Mouse (Mus musculus) liver, embryonic 14.5 days (tissue): ENCODE results near the gene Snx1. TPM values are rescaled to one million over a fixed set of nuclear protein-coding genes. Genes with fewer than 3 reads are reported as not detected.

Experiments
- ATAC-seq: fragments of 200-750 bp; cut with Nextera tagmentation; 2 replicates; pipeline ENCODE4 v1.8.0; 2017; ENCODE audit warnings: moderate number of reproducible peaks, mild to moderate bottlenecking, moderate library complexity; ENCODE audit not compliant: insufficient read depth
- DNase-seq, 3 experiments: peaks; one replicate each; pipeline ENCODE4 v3.0.0-alpha.2; 2012 to 2013; ENCODE audit warnings: low read depth in 3 of 3, low spot score in 3 of 3
- H3K27ac ChIP-seq: fragments of 300-500 bp; sonication (generic); 2 replicates; pipeline ENCODE4 v1.5.1; 2014; ENCODE audit warnings: moderate library complexity, mild to moderate bottlenecking, control low read depth, inconsistent platforms
- H3K27me3 ChIP-seq: fragments of 300-500 bp; sonication (generic); 2 replicates; pipeline ENCODE4 v1.6.1; 2014; ENCODE audit warnings: mild to moderate bottlenecking, low read length, moderate library complexity; ENCODE audit not compliant: control insufficient read depth, insufficient read depth
- H3K36me3 ChIP-seq: fragments of 300-500 bp; sonication (generic); replicated peaks from 2 replicates; pipeline ENCODE4 v1.6.1; 2014; ENCODE audit warnings: low read depth; ENCODE audit not compliant: control insufficient read depth, insufficient read depth
- H3K4me1 ChIP-seq, 2 experiments: fragments of 200-500 bp in 1 of 2; fragments of 300-500 bp in 1 of 2; sonication (generic) in 1 of 2; replicated peaks; 2 replicates each; pipeline ENCODE4 v1.6.1; 2012 to 2014; ENCODE audit warnings: antibody characterized with exemption in 1 of 2, inconsistent platforms in 1 of 2, low read length in 1 of 2; ENCODE audit not compliant: control insufficient read depth in 2 of 2, insufficient read depth in 2 of 2
- H3K4me2 ChIP-seq: fragments of 300-500 bp; sonication (generic); 2 replicates; pipeline ENCODE4 v1.6.1; 2014; ENCODE audit warnings: low read depth, mild to moderate bottlenecking, control low read depth, moderate library complexity
- H3K4me3 ChIP-seq, 2 experiments: fragments of 200-500 bp in 1 of 2; fragments of 300-500 bp in 1 of 2; sonication (generic) in 1 of 2; 2 replicates each; pipeline ENCODE4 v1.5.1; 2012 to 2014; ENCODE audit warnings: low read depth in 2 of 2, low read length in 2 of 2, mild to moderate bottlenecking in 2 of 2, control low read depth in 1 of 2, inconsistent platforms in 1 of 2, moderate library complexity in 1 of 2; ENCODE audit not compliant: insufficient read depth in 1 of 2
- H3K9ac ChIP-seq: fragments of 300-500 bp; sonication (generic); replicated peaks from 2 replicates; pipeline ENCODE4 v1.6.1; 2014; ENCODE audit warnings: mild to moderate bottlenecking, control low read depth, moderate library complexity
- H3K9me3 ChIP-seq: fragments of 300-500 bp; sonication (generic); 2 replicates; pipeline ENCODE4 v1.6.1; 2016; ENCODE audit warnings: low read length, mixed read lengths; ENCODE audit not compliant: control insufficient read depth
- CTCF ChIP-seq: IDR thresholded peaks from 2 replicates; pipeline ENCODE4 v1.5.1; 2016; ENCODE audit warnings: antibody characterized with exemption, low read depth, control low read depth
- EP300 ChIP-seq: IDR thresholded peaks from 2 replicates; pipeline ENCODE4 v1.6.1; 2016; ENCODE audit warnings: antibody characterized with exemption, low read depth
- WGBS: fragments of 180-500 bp; shearing (Covaris S2); extraction: QIAGEN DNeasy Blood & Tissue Kit; methylation state at CpG from one replicate; pipeline ENCODE4 v1.1.7; 2014; ENCODE audit not compliant: insufficient replicate concordance; 5-methylcytosine and 5-hydroxymethylcytosine counted together
- polyA plus RNA-seq, 2 experiments: library from polyadenylated mRNA; depleted of rRNA in 1 of 2; stranded (reverse) in 1 of 2; unstranded in 1 of 2; fragments of >200 nt; fragmentation: Nextera tagmentation in 1 of 2; extraction: Ambion mirVana in 1 of 2; gene quantifications; 2 replicates each; pipeline versions ENCODE4 v1.2.1 to v1.2.3; 2012 to 2014

Snx1 gene
- polyA plus RNA-seq, 2 experiments, result 47.7 to 66.0 TPM

- TF ChIP-seq CTCF (no peak), EP300 (no peak)
- H3K27ac ChIP-seq, result no peak overlapping the region
- no peaks in the 10 kb centered on the region for H3K4me1 ChIP-seq
- H3K9ac ChIP-seq, result no peak overlapping the region
- ATAC-seq (no peak), DNase-seq (no peak)
- H3K9me3 ChIP-seq, result no peaks in the 10 kb centered on the region
- no peaks in the 10 kb centered on the region for H3K36me3 ChIP-seq
- no peak overlapping the region for H3K4me2 ChIP-seq
- no peak overlapping the region for H3K4me3 ChIP-seq
- no peaks in the 10 kb centered on the region for H3K27me3 ChIP-seq
These were observed 19.8 kb upstream of the Snx1 start for GRCm38 (mm10) chr9:66146141-66146540.

GRCm38 (mm10) chr9:66144248-66144647 lies 17.9 kb upstream of the Snx1 start:
- DNase-seq (peak in 1 of 3 experiments; percentile 62), ATAC-seq (no peak)
- Histone ChIP-seq H3K27ac (no peak overlapping the region), H3K4me3 (no peak overlapping the region), H3K36me3 (peaks cover 14% of the 10 kb centered on the region), H3K4me2 (no peak overlapping the region), H3K9me3 (no peaks in the 10 kb centered on the region), H3K27me3 (no peaks in the 10 kb centered on the region), H3K9ac (no peak overlapping the region), H3K4me1 (no peaks in the 10 kb centered on the region)
- TF ChIP-seq CTCF (peak; percentile 90), EP300 (no peak; the same call in 1 of the 2 replicates)
- WGBS, result 4% methylated on average over 6 of the region's 6 CpGs

- H3K4me3 ChIP-seq, result no peak overlapping the region
- H3K36me3 ChIP-seq, result peaks cover 29% of the 10 kb centered on the region
- DNase-seq, result no peak
- no peak overlapping the region for H3K4me2 ChIP-seq
- ATAC-seq, result no peak
- no peak overlapping the region for H3K9ac ChIP-seq
- no peaks in the 10 kb centered on the region for H3K9me3 ChIP-seq
- TF ChIP-seq EP300 (no peak), CTCF (no peak)
- no peaks in the 10 kb centered on the region for H3K4me1 ChIP-seq
- H3K27me3 ChIP-seq, result no peaks in the 10 kb centered on the region
- no peak overlapping the region for H3K27ac ChIP-seq
- 67% methylated on average over 1 of the region's 1 CpGs for WGBS
These were observed 15.9 kb upstream of the Snx1 start for GRCm38 (mm10) chr9:66142265-66142664.

- TF ChIP-seq CTCF, result no peak
- TF ChIP-seq EP300, result no peak
- Histone ChIP-seq H3K27me3 (no peaks in the 10 kb centered on the region), H3K4me1 (no peaks in the 10 kb centered on the region), H3K27ac (no peak overlapping the region), H3K9me3 (no peaks in the 10 kb centered on the region), H3K4me2 (no peak overlapping the region), H3K4me3 (no peak overlapping the region), H3K9ac (no peak overlapping the region), H3K36me3 (peaks cover 52% of the 10 kb centered on the region)
- WGBS, result 84% methylated on average over 7 of the region's 7 CpGs
- DNase-seq (no peak), ATAC-seq (no peak)
These were observed 11.8 kb upstream of the Snx1 start for GRCm38 (mm10) chr9:66138193-66138592.

GRCm38 (mm10) chr9:66135967-66136366 lies 9.6 kb upstream of the Snx1 start:
- WGBS, result 39% methylated on average over 4 of the region's 4 CpGs
- DNase-seq (no peak), ATAC-seq (no peak)
- no peaks in the 10 kb centered on the region for H3K27me3 ChIP-seq
- no peak for TF ChIP-seq EP300
- peak; percentile 83 for TF ChIP-seq CTCF
- no peak overlapping the region for H3K9ac ChIP-seq
- H3K27ac ChIP-seq, result no peak overlapping the region
- H3K4me3 ChIP-seq, result no peak overlapping the region
- H3K4me2 ChIP-seq, result no peak overlapping the region
- no peaks in the 10 kb centered on the region for H3K4me1 ChIP-seq
- peaks cover 60% of the 10 kb centered on the region for H3K36me3 ChIP-seq
- H3K9me3 ChIP-seq, result no peaks in the 10 kb centered on the region
